Mouse (Mus musculus) hindbrain, embryonic 16.5 days (tissue): ENCODE measurements at regions not wholly inside any gene's neighbourhood (a gene's known extent, or its start where the extent isn't known, plus 50 kb on each side); places are given as distances from the start of the nearest gene placed in this dataset.

ENCODE experiments used
- ATAC-seq: fragments of 200-750 bp; cut with Nextera tagmentation; 2 replicates; pipeline ENCODE4 v1.8.0; 2017; ENCODE audit warnings: moderate TSS enrichment, moderate library complexity
- H3K27ac ChIP-seq: fragments of 300-500 bp; sonication (generic); 2 replicates; pipeline ENCODE4 v1.5.1; 2014; ENCODE audit warnings: low read depth, mild to moderate bottlenecking, control low read depth, low read length, moderate library complexity
- H3K27me3 ChIP-seq: fragments of 300-500 bp; sonication (generic); replicated peaks from 2 replicates; pipeline ENCODE4 v1.6.1; 2014; ENCODE audit warnings: low read length; ENCODE audit not compliant: control insufficient read depth, insufficient read depth
- H3K36me3 ChIP-seq: fragments of 300-500 bp; sonication (generic); 2 replicates; pipeline ENCODE4 v1.6.1; 2014; ENCODE audit warnings: mild to moderate bottlenecking, low read length, moderate library complexity, mixed read lengths; ENCODE audit not compliant: control insufficient read depth, insufficient read depth
- H3K4me1 ChIP-seq: fragments of 300-500 bp; sonication (generic); 2 replicates; pipeline ENCODE4 v1.6.1; 2014; ENCODE audit warnings: low read depth, low read length; ENCODE audit not compliant: control insufficient read depth, insufficient read depth
- H3K4me2 ChIP-seq: fragments of 300-500 bp; sonication (generic); 2 replicates; pipeline ENCODE4 v1.6.1; 2014; ENCODE audit warnings: mild to moderate bottlenecking, low read length, control low read depth, moderate library complexity
- H3K4me3 ChIP-seq: fragments of 300-500 bp; sonication (generic); 2 replicates; pipeline ENCODE4 v1.5.1; 2014; ENCODE audit warnings: mild to moderate bottlenecking, low read length, control low read depth, moderate library complexity
- H3K9ac ChIP-seq: fragments of 300-500 bp; sonication (generic); 2 replicates; pipeline ENCODE4 v1.6.1; 2014; ENCODE audit warnings: low read depth, mild to moderate bottlenecking, control low read depth, low read length, moderate library complexity
- H3K9me3 ChIP-seq: fragments of 300-500 bp; sonication (generic); 2 replicates; pipeline ENCODE4 v1.6.1; 2014; ENCODE audit warnings: mild to moderate bottlenecking, low read length, moderate library complexity; ENCODE audit not compliant: control insufficient read depth
- WGBS: fragments of 180-500 bp; shearing (Covaris S2); extraction: QIAGEN DNeasy Blood & Tissue Kit; methylation state at CpG from one replicate; pipeline ENCODE4 v1.1.7; 2014; 5-methylcytosine and 5-hydroxymethylcytosine counted together

GRCm38 (mm10) chr1:64302833-64303358, 180.8 kb upstream of the Klf7 start:
- Histone ChIP-seq H3K27ac (peak overlapping the region; percentile 66), H3K36me3 (no peaks in the 10 kb centered on the region), H3K9me3 (no peaks in the 10 kb centered on the region), H3K27me3 (no peaks in the 10 kb centered on the region), H3K4me2 (peak overlapping the region; percentile 38), H3K9ac (no peak overlapping the region; the same call in 1 of the 2 replicates), H3K4me3 (peak overlapping the region; percentile 15; the same call in 1 of the 2 replicates), H3K4me1 (peaks cover 14% of the 10 kb centered on the region)
- WGBS, result 9% methylated on average over 10 of the region's 10 CpGs
- ATAC-seq, result no peak; the same call in 1 of the 2 replicates

DNA sequence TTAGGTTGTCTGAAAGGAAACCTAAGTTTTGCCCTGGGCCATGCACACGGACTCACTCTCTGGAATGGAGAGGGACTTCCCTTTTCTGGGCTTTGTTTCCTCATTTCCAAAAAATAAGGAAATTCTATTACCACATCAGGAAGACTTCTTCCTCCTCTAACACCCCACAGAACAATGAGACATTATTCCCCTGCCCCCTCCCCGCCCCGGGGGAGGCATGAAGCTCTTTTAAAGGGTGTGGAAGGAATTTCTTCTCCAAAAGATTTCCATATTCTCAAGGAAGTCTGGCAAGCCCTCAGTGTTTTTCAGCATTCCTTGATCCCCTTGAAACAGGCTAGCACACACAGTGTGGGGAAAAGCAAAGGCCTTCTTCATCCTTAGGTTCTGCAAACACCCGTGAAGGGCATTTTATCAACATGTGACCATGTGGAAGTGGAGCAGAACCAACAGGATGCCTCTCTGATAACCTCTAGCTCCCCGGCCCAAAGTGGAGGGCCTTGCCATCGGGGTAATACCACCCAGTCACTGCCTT, 179.5 kb upstream of the Klf7 start:
- Histone ChIP-seq H3K27me3 (no peaks in the 10 kb centered on the region), H3K27ac (no peak overlapping the region), H3K9me3 (no peaks in the 10 kb centered on the region), H3K4me1 (peaks cover 14% of the 10 kb centered on the region), H3K4me3 (no peak overlapping the region), H3K4me2 (no peak overlapping the region), H3K36me3 (no peaks in the 10 kb centered on the region), H3K9ac (no peak overlapping the region)
- ATAC-seq, result no peak
- WGBS, result 77% methylated on average over 6 of the region's 6 CpGs

DNA sequence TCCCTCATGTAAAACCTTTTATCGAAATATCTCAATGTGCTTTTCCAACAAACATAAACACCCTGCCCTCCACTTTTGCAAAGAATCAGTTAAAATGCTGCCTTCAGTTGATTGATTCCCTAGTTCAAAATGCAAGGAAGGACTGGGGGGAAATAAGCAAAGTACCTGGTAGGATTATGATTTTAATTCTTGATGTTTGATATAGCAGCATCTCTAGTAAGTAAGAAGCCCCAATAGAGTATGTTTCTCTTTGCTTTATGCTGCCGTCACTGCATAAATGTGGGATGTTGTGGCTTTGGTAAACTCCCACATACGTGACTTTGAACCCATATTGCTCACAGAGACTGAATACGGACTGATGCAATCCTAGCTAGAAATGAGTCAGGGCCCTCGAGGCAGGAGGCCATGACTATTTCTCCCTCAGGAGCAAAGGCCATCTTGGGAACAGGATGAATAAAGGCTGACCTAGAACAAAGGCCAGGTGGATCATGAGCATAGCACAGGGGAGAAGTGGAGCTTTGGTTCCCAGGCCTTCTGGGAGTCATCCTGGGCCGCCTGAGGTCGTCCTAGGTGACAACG, 179.0 kb upstream of the Klf7 start:
- ATAC-seq, result no peak
- peaks cover 14% of the 10 kb centered on the region for H3K4me1 ChIP-seq
- WGBS, result 87% methylated on average over 8 of the region's 8 CpGs

GRCm38 (mm10) chr1:64298950-64299349, 176.9 kb upstream of the Klf7 start:
- H3K9me3 ChIP-seq, result no peaks in the 10 kb centered on the region
- H3K9ac ChIP-seq, result no peak overlapping the region
- H3K4me1 ChIP-seq, result peaks cover 4% of the 10 kb centered on the region; the same call in 1 of the 2 replicates
- no peaks in the 10 kb centered on the region for H3K27me3 ChIP-seq
- no peak for ATAC-seq
- H3K36me3 ChIP-seq, result no peaks in the 10 kb centered on the region
- H3K4me2 ChIP-seq, result no peak overlapping the region
- H3K27ac ChIP-seq, result no peak overlapping the region
- H3K4me3 ChIP-seq, result no peak overlapping the region
- 47% methylated on average over 2 of the region's 2 CpGs for WGBS

More for the DNA sequence above, 179.0 kb upstream of the Klf7 start:
- H3K9me3 ChIP-seq, result no peaks in the 10 kb centered on the region
- H3K36me3 ChIP-seq, result no peaks in the 10 kb centered on the region
- no peak overlapping the region for H3K4me3 ChIP-seq
- H3K27me3 ChIP-seq, result no peaks in the 10 kb centered on the region
- no peak overlapping the region for H3K27ac ChIP-seq
- no peak overlapping the region for H3K4me2 ChIP-seq
- H3K9ac ChIP-seq, result no peak overlapping the region

DNA sequence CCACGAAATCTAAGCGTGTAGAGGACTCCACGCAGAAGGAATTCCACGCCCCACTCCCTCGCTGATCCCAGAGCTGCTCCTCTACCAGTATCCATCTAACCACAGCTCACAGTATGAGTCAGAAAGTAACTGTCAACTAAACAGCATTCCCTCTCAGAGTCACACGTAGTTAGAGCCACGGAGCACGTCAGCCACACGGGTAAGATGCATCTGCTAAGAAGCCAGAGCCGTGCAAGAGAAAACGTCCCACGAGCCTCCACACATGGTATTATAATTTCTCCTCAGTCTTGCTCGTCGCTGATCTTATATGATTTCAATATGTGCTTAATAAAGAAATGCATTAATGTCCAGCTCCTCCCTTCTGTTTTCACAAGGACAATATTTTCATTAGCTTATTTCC, 176.1 kb upstream of the Klf7 start:
- 65% methylated on average over 14 of the region's 14 CpGs for WGBS
- Histone ChIP-seq H3K27me3 (no peaks in the 10 kb centered on the region), H3K4me1 (peaks cover 4% of the 10 kb centered on the region; the same call in 1 of the 2 replicates), H3K4me3 (no peak overlapping the region), H3K9me3 (no peaks in the 10 kb centered on the region), H3K4me2 (no peak overlapping the region), H3K27ac (no peak overlapping the region), H3K36me3 (no peaks in the 10 kb centered on the region), H3K9ac (no peak overlapping the region)
- no peak for ATAC-seq

DNA sequence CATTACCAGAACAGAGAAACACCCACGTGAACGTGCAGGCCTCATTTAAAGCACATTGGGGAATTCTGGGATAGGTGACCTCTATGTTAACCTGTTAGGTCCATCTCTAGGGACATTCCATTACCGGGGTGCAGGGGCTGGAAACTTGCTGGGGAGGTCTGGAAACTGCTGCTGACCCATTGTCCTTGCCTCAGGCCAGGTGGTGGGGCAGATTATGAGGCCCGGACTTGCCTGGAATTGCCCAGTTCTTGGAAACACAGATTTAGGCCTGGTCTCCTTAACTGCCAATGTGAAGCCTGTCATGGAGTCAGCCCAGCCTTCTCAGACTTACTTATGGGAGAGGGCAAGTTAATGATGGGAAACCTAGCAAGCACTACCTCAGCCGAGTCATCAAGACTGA, 175.3 kb upstream of the Klf7 start:
- H3K36me3 ChIP-seq, result no peaks in the 10 kb centered on the region
- ATAC-seq, result no peak
- WGBS, result 86% methylated on average over 5 of the region's 5 CpGs

GRCm38 (mm10) chr1:64295512-64295945, 173.4 kb upstream of the Klf7 start:
- ATAC-seq, result 0 out of 2 replicates have a peak, but pooled peaks have one; percentile 48
- WGBS, result 32% methylated on average over 6 of the region's 6 CpGs
- H3K27ac ChIP-seq, result no peak overlapping the region

More for the DNA sequence above, 175.3 kb upstream of the Klf7 start:
- no peaks in the 10 kb centered on the region for H3K27me3 ChIP-seq
- H3K9ac ChIP-seq, result no peak overlapping the region
- H3K9me3 ChIP-seq, result no peaks in the 10 kb centered on the region
- H3K27ac ChIP-seq, result no peak overlapping the region
- no peak overlapping the region for H3K4me2 ChIP-seq
- no peak overlapping the region for H3K4me3 ChIP-seq
- no peaks in the 10 kb centered on the region for H3K4me1 ChIP-seq

GRCm38 (mm10) chr1:64295051-64295450, 173.0 kb upstream of the Klf7 start:
- Histone ChIP-seq H3K27me3 (no peaks in the 10 kb centered on the region), H3K9me3 (no peaks in the 10 kb centered on the region), H3K36me3 (no peaks in the 10 kb centered on the region), H3K9ac (no peak overlapping the region), H3K4me1 (no peaks in the 10 kb centered on the region), H3K4me2 (no peak overlapping the region), H3K4me3 (no peak overlapping the region), H3K27ac (no peak overlapping the region)
- 75% methylated on average over 7 of the region's 7 CpGs for WGBS
- no peak for ATAC-seq

More at GRCm38 (mm10) chr1:64295512-64295945, 173.4 kb upstream of the Klf7 start:
- Histone ChIP-seq H3K36me3 (no peaks in the 10 kb centered on the region), H3K4me1 (no peaks in the 10 kb centered on the region), H3K9ac (no peak overlapping the region), H3K9me3 (no peaks in the 10 kb centered on the region), H3K4me3 (no peak overlapping the region), H3K27me3 (no peaks in the 10 kb centered on the region), H3K4me2 (no peak overlapping the region)

- Histone ChIP-seq H3K4me3 (no peak overlapping the region), H3K36me3 (no peaks in the 10 kb centered on the region), H3K27ac (peak overlapping the region; percentile 3), H3K9me3 (no peaks in the 10 kb centered on the region), H3K4me1 (peaks cover 3% of the 10 kb centered on the region), H3K27me3 (no peaks in the 10 kb centered on the region), H3K9ac (no peak overlapping the region), H3K4me2 (peak overlapping the region; percentile 29)
- 48% methylated on average over 12 of the region's 12 CpGs for WGBS
- ATAC-seq, result peak; percentile 87
Observed at GRCm38 (mm10) chr1:64288812-64289447, 166.8 kb upstream of the Klf7 start.
